Mouse (Mus musculus) right cerebral cortex, postnatal 36 days (tissue): ENCODE results near the gene Adgrl1.

Experiments
- DNase-seq, 2 experiments: peaks; one replicate each; pipeline ENCODE4 v3.0.0; 2022; ENCODE audit warnings: low spot score in 2 of 2, mixed read lengths in 1 of 2

Gene Adgrl1

DNA sequence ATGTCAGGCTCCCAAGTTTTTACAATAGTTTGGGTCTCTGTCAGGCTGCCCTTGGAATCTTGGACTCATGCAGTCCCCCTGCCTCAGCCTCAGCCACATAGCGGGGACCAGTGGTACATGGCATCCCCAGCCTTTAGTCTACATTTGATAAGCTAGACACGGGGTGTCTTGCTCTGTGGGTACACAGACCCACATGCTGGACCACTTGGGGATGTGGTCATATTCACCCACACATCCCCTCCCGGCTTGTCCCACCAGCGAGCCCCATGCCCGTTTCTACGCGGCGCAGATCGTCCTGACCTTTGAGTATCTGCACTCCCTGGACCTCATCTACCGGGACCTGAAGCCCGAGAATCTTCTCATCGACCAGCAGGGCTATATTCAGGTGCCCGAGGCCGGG lies 90.3 kb downstream of the Adgrl1 start:
- no peak for DNase-seq
